ENCODE assay signal across 16 mouse cellular contexts in genomic region chr11:100288942-100289341, GRCm38 (mm10). TPM values are rescaled to one million over a fixed set of nuclear protein-coding genes. Genes with fewer than 3 reads are reported as not detected.
DNase-seq lines count a peak whose midpoint lies in the region; ATAC-seq and TF ChIP-seq lines count a peak whose summit lies in the region.
"Had no signal": no experiment of that assay in that cellular context is flagged by ENCODE, and none has a peak within 500 bp of the region (broad histone marks: within the 10 kb centered on the region; RNA-seq: fewer than 3 reads in every experiment).

No protein-coding gene starts in this region.

- TF ChIP-seq EP300 in lung, postnatal 0 days (IDR thresholded peaks at IDR 0.05), result peak; percentile 75

- ATAC-seq in heart, embryonic 12.5 days (ENCODE audit: insufficient number of reproducible peaks, low FRiP score), result no peak
- peak; percentile 74 for ATAC-seq in lung, postnatal 0 days
- ATAC-seq in erythroid progenitor cell, adult 5-6 weeks (replicated peaks; ENCODE audit: low FRiP score, poor library complexity, severe bottlenecking), result no peak

- H3K4me2 ChIP-seq in heart, embryonic 12.5 days, result no peak overlapping the region
- no peak overlapping the region for H3K4me2 ChIP-seq in lung, postnatal 0 days (replicated peaks; ENCODE audit: low read depth, low read length)
- H3K4me2 ChIP-seq: kidney, embryonic 15.5 days had no signal

- H3K9me3 ChIP-seq in heart, embryonic 12.5 days (replicated peaks), result no peaks in the 10 kb centered on the region
- H3K9me3 ChIP-seq in lung, postnatal 0 days (ENCODE audit: low read length), result no peaks in the 10 kb centered on the region
- H3K9me3 ChIP-seq: kidney, embryonic 15.5 days had no signal

- peak; percentile 38 for DNase-seq in heart, postnatal 4 days
- peak; percentile 92 for DNase-seq in fat pad, adult 2 months (ENCODE audit: extremely low read depth, low read depth, low spot score)
- DNase-seq in lung, postnatal 0 days (ENCODE audit: low spot score), result peak; percentile 91
- peak; percentile 75 to 90 for DNase-seq in urinary bladder, adult 18-20 months (ENCODE audit: low spot score in 2 of 2)
- DNase-seq in T-cell, adult 2 months (ENCODE audit: low spot score), result no peak
- DNase-seq in left cerebral cortex, postnatal 36 days (ENCODE audit: low spot score in 2 of 2), result no peak
- DNase-seq: right cerebral cortex, adult 18-20 months; thymus, postnatal 4 days had no signal

- intact Hi-C loops in left cerebral cortex, postnatal 36 days (cut with DNase I), result loop anchor here (5.0 to 10.0 kb wide), 2 partner anchors 284 to 907 kb away; no protein-coding TSS in a partner anchor

- no peaks in the 10 kb centered on the region for H3K36me3 ChIP-seq in heart, embryonic 12.5 days
- H3K36me3 ChIP-seq in lung, postnatal 0 days (ENCODE audit: insufficient read depth, low read length), result no peaks in the 10 kb centered on the region
- H3K36me3 ChIP-seq: kidney, embryonic 15.5 days had no signal

- no peak for TF ChIP-seq CTCF in lung, postnatal 0 days (IDR thresholded peaks at IDR 0.05)

- no peak overlapping the region for H3K9ac ChIP-seq in heart, embryonic 12.5 days
- H3K9ac ChIP-seq in lung, postnatal 0 days (replicated peaks; ENCODE audit: low read depth), result no peak overlapping the region
- H3K9ac ChIP-seq: kidney, embryonic 15.5 days had no signal

- H3K4me3 ChIP-seq in heart, embryonic 12.5 days, result no peak overlapping the region
- no peak overlapping the region for H3K4me3 ChIP-seq in lung, postnatal 0 days (ENCODE audit: low read depth, low read length)
- H3K4me3 ChIP-seq: kidney, embryonic 15.5 days had no signal

- peaks cover 6% of the 10 kb centered on the region; the same call in 1 of the 2 replicates for H3K27me3 ChIP-seq in heart, embryonic 12.5 days (replicated peaks)
- H3K27me3 ChIP-seq in lung, postnatal 0 days (replicated peaks; ENCODE audit: insufficient read depth, low read length), result no peaks in the 10 kb centered on the region
- H3K27me3 ChIP-seq: kidney, embryonic 15.5 days had no signal

- 72% methylated on average over 6 of the region's 6 CpGs for WGBS in heart, embryonic 12.5 days
- WGBS in lung, postnatal 0 days, result 44% methylated on average over 6 of the region's 6 CpGs

- H3K4me1 ChIP-seq in heart, embryonic 12.5 days (replicated peaks), result peaks cover 35% of the 10 kb centered on the region
- H3K4me1 ChIP-seq in lung, postnatal 0 days (ENCODE audit: insufficient read depth, low read depth, low read length), result peaks cover 6% of the 10 kb centered on the region

- no peak overlapping the region for H3K27ac ChIP-seq in heart, embryonic 12.5 days (ENCODE audit: poor library complexity, severe bottlenecking)
- peak overlapping the region; percentile 89 for H3K27ac ChIP-seq in lung, postnatal 0 days (ENCODE audit: low read length)
- H3K27ac ChIP-seq: kidney, embryonic 15.5 days had no signal

RNA-seq across cellular contexts. Expression of gene Krt42, which starts 19.3 kb away (rescaled TPM):
- total RNA-seq in heart, postnatal 4 days (2021), result not detected
- polyA plus RNA-seq in heart, embryonic 12.5 days (2016; fragmentation: Nextera tagmentation; extraction: Ambion mirVana), result not detected in 2 replicates
- polyA plus RNA-seq in lung, postnatal 0 days (2015; fragmentation: Nextera tagmentation; extraction: Ambion mirVana), result not detected in 2 replicates
- not detected in 2 replicates for total RNA-seq in erythroid progenitor cell, adult 5-6 weeks (2015; ENCODE audit: low replicate concordance)
- total RNA-seq in erythroid progenitor cell, adult 5-6 weeks (2017; ENCODE audit: low replicate concordance), result not detected in 2 replicates
- total RNA-seq in left cerebral cortex, postnatal 36 days (2021), result not detected
- total RNA-seq: gastrocnemius, postnatal 36 days; liver, adult 2 months; MEL; monocyte, adult 5-6 weeks had no signal
- polyA plus RNA-seq: embryonic facial prominence, embryonic 11.5 days; kidney, embryonic 15.5 days; liver, adult 2 months had no signal

RNA-seq across cellular contexts. Expression of gene Krt17, which starts 28.1 kb away (rescaled TPM):
- total RNA-seq in heart, postnatal 4 days (2021), result under 1 TPM in 1 of 2 experiments, not detected in 1; 0.29 TPM
- 1.3 and 1.9 TPM in 2 replicates for polyA plus RNA-seq in heart, embryonic 12.5 days (2016; fragmentation: Nextera tagmentation; extraction: Ambion mirVana)
- polyA plus RNA-seq in lung, postnatal 0 days (2015; fragmentation: Nextera tagmentation; extraction: Ambion mirVana), result 0.58 and 0.65 TPM in 2 replicates
- total RNA-seq in erythroid progenitor cell, adult 5-6 weeks (2015; ENCODE audit: low replicate concordance), result not detected in 2 replicates
- total RNA-seq in erythroid progenitor cell, adult 5-6 weeks (2017; ENCODE audit: low replicate concordance), result not detected in 2 replicates
- not detected for total RNA-seq in left cerebral cortex, postnatal 36 days (2021)
- total RNA-seq: liver, adult 2 months; MEL; monocyte, adult 5-6 weeks had no signal
- polyA plus RNA-seq: liver, adult 2 months had no signal

RNA-seq across cellular contexts. Expression of gene Eif1, which starts 30.7 kb away (rescaled TPM):
- total RNA-seq in heart, postnatal 4 days (2021), result 1,000 to 10,000 TPM; 1,236 to 1,276 TPM
- 1,467 and 1,522 TPM in 2 replicates for polyA plus RNA-seq in heart, embryonic 12.5 days (2016; fragmentation: Nextera tagmentation; extraction: Ambion mirVana)
- polyA plus RNA-seq in lung, postnatal 0 days (2015; fragmentation: Nextera tagmentation; extraction: Ambion mirVana), result 2,114 and 2,164 TPM in 2 replicates
- total RNA-seq in erythroid progenitor cell, adult 5-6 weeks (2015; ENCODE audit: low replicate concordance), result 1,616 and 1,886 TPM in 2 replicates
- total RNA-seq in erythroid progenitor cell, adult 5-6 weeks (2017; ENCODE audit: low replicate concordance), result 389 and 952 TPM in 2 replicates
- total RNA-seq in left cerebral cortex, postnatal 36 days (2021), result 100 to 1,000 TPM; 712 to 762 TPM

RNA-seq across cellular contexts. Expression of gene Krt16, which starts 40.2 kb away (rescaled TPM):
- not detected for total RNA-seq in heart, postnatal 4 days (2021)
- polyA plus RNA-seq in heart, embryonic 12.5 days (2016; fragmentation: Nextera tagmentation; extraction: Ambion mirVana), result not detected in 2 replicates
- not detected in 2 replicates for polyA plus RNA-seq in lung, postnatal 0 days (2015; fragmentation: Nextera tagmentation; extraction: Ambion mirVana)
- total RNA-seq in erythroid progenitor cell, adult 5-6 weeks (2015; ENCODE audit: low replicate concordance), result not detected in 2 replicates
- total RNA-seq in erythroid progenitor cell, adult 5-6 weeks (2017; ENCODE audit: low replicate concordance), result not detected in 2 replicates
- total RNA-seq in left cerebral cortex, postnatal 36 days (2021), result not detected
- total RNA-seq: gastrocnemius, postnatal 36 days; liver, adult 2 months; MEL; monocyte, adult 5-6 weeks had no signal
- polyA plus RNA-seq: embryonic facial prominence, embryonic 11.5 days; liver, adult 2 months had no signal

RNA-seq across cellular contexts. Expression of gene Gast, which starts 45.3 kb away (rescaled TPM):
- not detected for total RNA-seq in heart, postnatal 4 days (2021)
- polyA plus RNA-seq in heart, embryonic 12.5 days (2016; fragmentation: Nextera tagmentation; extraction: Ambion mirVana), result not detected in 2 replicates
- polyA plus RNA-seq in lung, postnatal 0 days (2015; fragmentation: Nextera tagmentation; extraction: Ambion mirVana), result not detected in 2 replicates
- not detected in 2 replicates for total RNA-seq in erythroid progenitor cell, adult 5-6 weeks (2015; ENCODE audit: low replicate concordance)
- total RNA-seq in erythroid progenitor cell, adult 5-6 weeks (2017; ENCODE audit: low replicate concordance), result not detected in 2 replicates
- not detected for total RNA-seq in left cerebral cortex, postnatal 36 days (2021)
- total RNA-seq: gastrocnemius, postnatal 36 days; liver, adult 2 months; MEL; monocyte, adult 5-6 weeks had no signal
- polyA plus RNA-seq: embryonic facial prominence, embryonic 11.5 days; kidney, embryonic 15.5 days; liver, adult 2 months had no signal

Comparison
In these comparisons a context has a peak if more than half of its experiments do, and no peak if none do; other contexts are left out.
1. DNase-seq: peak in heart, postnatal 4 days (single experiment), fat pad, adult 2 months (single experiment), lung, postnatal 0 days (single experiment) and urinary bladder, adult 18-20 months (2 of 2); none in T-cell, adult 2 months (single experiment) and left cerebral cortex, postnatal 36 days (0 of 2).